Mouse (Mus musculus) limb, embryonic 10.5 days (tissue): ENCODE data around the gene Cdc26. TPM values are rescaled to one million over a fixed set of nuclear protein-coding genes. Genes with fewer than 3 reads are reported as not detected.

Experiments
- DNase-seq: peaks from one replicate; pipeline ENCODE4 v3.0.0-alpha.2; 2017; ENCODE audit warnings: low spot score
- H3K27ac ChIP-seq: fragments of 300-500 bp; sonication (generic); 2 replicates; pipeline ENCODE4 v1.5.1; 2016; ENCODE audit warnings: mild to moderate bottlenecking
- H3K27me3 ChIP-seq: fragments of 300-500 bp; sonication (generic); 2 replicates; pipeline ENCODE4 v1.6.1; 2016; ENCODE audit warnings: low read depth, mild to moderate bottlenecking; ENCODE audit not compliant: poor library complexity, severe bottlenecking
- H3K36me3 ChIP-seq: fragments of 300-500 bp; sonication (generic); 2 replicates; pipeline ENCODE4 v1.6.1; 2016; ENCODE audit warnings: mild to moderate bottlenecking, moderate library complexity
- H3K4me1 ChIP-seq: fragments of 300-500 bp; sonication (generic); 2 replicates; pipeline ENCODE4 v1.6.1; 2016
- H3K4me3 ChIP-seq: fragments of 300-500 bp; sonication (generic); 2 replicates; pipeline ENCODE4 v1.5.1; 2016; ENCODE audit warnings: mild to moderate bottlenecking, moderate library complexity
- H3K9me3 ChIP-seq: fragments of 300-500 bp; sonication (generic); replicated peaks from 2 replicates; pipeline ENCODE4 v1.6.1; 2016; ENCODE audit warnings: mild to moderate bottlenecking
- WGBS: fragments of 180-500 bp; shearing (Covaris S2); methylation state at CpG from one replicate; pipeline ENCODE4 v1.1.7; 2016; 5-methylcytosine and 5-hydroxymethylcytosine counted together
- polyA plus RNA-seq: library from polyadenylated mRNA; unstranded; fragments of >200 nt; fragmentation: Nextera tagmentation; extraction: Ambion mirVana; gene quantifications from 2 replicates; pipeline ENCODE4 v1.2.1, GENCODE M21; 2016

The Cdc26 gene
- polyA plus RNA-seq, 1 experiment from 2014 or later, result 223 TPM

DNA sequence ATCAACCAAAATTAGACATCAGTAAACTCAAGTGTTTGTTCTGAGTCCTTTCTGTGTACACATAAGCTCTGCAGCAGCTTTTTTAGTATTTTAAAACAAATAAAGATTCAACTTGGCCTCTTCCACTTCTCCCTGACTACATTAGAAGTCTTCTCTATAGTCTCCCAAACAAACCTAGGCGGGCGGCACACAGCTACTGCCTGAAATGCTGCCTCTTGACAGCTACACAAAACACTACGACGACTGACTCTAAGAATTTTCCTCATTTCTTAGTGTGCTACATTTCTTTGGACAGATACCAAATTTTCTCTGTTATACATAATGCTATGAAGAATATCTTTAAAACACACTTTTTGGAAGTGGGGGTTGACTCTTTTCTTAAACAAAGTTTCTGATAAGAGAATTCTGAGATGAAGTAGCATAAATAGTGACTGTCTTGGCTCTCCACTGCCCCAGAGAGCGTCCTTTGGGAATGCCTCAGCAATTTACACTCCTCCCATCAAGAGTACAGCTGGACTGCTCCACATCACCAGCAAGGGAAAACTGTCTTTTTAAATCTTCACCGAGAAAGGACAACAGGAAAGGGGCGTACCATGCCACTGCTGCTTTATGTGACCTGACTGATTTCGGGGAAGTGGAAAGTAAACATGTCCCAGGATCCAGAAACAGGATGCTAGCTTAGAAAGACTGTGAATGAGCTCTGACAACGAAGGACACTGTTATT is 60.7 kb downstream of the Cdc26 start:
- H3K27me3 ChIP-seq, result no peaks in the 10 kb centered on the region
- no peak overlapping the region for H3K4me3 ChIP-seq
- 85% methylated on average over 9 of the region's 9 CpGs for WGBS
- H3K4me1 ChIP-seq, result no peaks in the 10 kb centered on the region
- no peaks in the 10 kb centered on the region for H3K9me3 ChIP-seq
- no peak for DNase-seq
- H3K36me3 ChIP-seq, result peaks cover 23% of the 10 kb centered on the region
- H3K27ac ChIP-seq, result no peak overlapping the region

DNA sequence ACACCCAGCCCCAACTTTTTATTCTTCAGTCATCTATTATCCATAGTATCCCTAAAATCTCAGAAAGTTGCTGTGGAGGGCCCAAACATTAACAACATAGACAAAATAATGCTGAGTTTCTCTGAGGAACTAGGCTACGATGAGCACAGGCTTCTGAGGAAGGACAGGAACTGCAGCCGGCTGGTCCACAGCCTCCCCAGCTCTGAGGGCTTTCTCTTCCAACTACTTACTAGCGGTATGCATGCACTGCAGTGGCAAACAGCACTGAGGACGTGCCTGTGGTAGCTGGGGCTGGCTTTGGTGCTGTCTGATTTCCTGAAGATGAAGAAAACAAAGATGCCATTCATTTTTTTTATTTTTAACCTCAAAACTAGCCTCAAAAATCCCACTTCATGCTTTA is 62.6 kb downstream of the Cdc26 start:
- Histone ChIP-seq H3K9me3 (no peaks in the 10 kb centered on the region), H3K27ac (no peak overlapping the region), H3K4me1 (no peaks in the 10 kb centered on the region), H3K36me3 (peaks cover 29% of the 10 kb centered on the region), H3K4me3 (no peak overlapping the region), H3K27me3 (no peaks in the 10 kb centered on the region)
- no peak for DNase-seq
- 85% methylated on average over 4 of the region's 4 CpGs for WGBS

- Histone ChIP-seq H3K36me3 (peaks cover 33% of the 10 kb centered on the region), H3K4me3 (no peak overlapping the region), H3K4me1 (no peaks in the 10 kb centered on the region), H3K27me3 (no peaks in the 10 kb centered on the region), H3K9me3 (no peaks in the 10 kb centered on the region), H3K27ac (no peak overlapping the region)
- 95% methylated on average over 1 of the region's 1 CpGs for WGBS
- no peak for DNase-seq
Observed at GRCm38 (mm10) chr4:62344000-62344399, 64.4 kb downstream of the Cdc26 start.

GRCm38 (mm10) chr4:62338536-62338935 is 69.9 kb downstream of the Cdc26 start:
- DNase-seq, result no peak
- Histone ChIP-seq H3K27ac (no peak overlapping the region), H3K4me3 (no peak overlapping the region), H3K9me3 (no peaks in the 10 kb centered on the region), H3K36me3 (peaks cover 36% of the 10 kb centered on the region), H3K4me1 (no peaks in the 10 kb centered on the region), H3K27me3 (no peaks in the 10 kb centered on the region)
- WGBS, result 89% methylated on average over 5 of the region's 5 CpGs

Other genes with a start within 250 kb of the Cdc26 start
- 14.9 and 19.4 TPM in 2 replicates for gene Zfp37, start 177.6 kb downstream of the Cdc26 start, polyA plus RNA-seq
- 10.8 and 11.0 TPM in 2 replicates for gene Slc31a2, start 146.1 kb downstream of the Cdc26 start, polyA plus RNA-seq
- gene Fkbp15, start 48.1 kb downstream of the Cdc26 start, polyA plus RNA-seq, result 16.4 and 19.6 TPM in 2 replicates
- 42.2 and 48.7 TPM in 2 replicates for gene Slc31a1, start 47.9 kb downstream of the Cdc26 start, polyA plus RNA-seq
- gene Prpf4, start 155 bp upstream of the Cdc26 start, polyA plus RNA-seq, result 38.4 and 38.6 TPM in 2 replicates
- gene Rnf183, start 26.6 kb upstream of the Cdc26 start, polyA plus RNA-seq, result not detected in 2 replicates
- gene Wdr31, start 62.3 kb upstream of the Cdc26 start, polyA plus RNA-seq, result 10.5 and 13.4 TPM in 2 replicates
- gene Bspry, start 71.4 kb upstream of the Cdc26 start, polyA plus RNA-seq, result 1.0 and 1.3 TPM in 2 replicates
- 11.7 and 13.5 TPM in 2 replicates for gene Hdhd3, start 94.8 kb upstream of the Cdc26 start, polyA plus RNA-seq
- gene Alad, start 111.3 kb upstream of the Cdc26 start, polyA plus RNA-seq, result 108 and 124 TPM in 2 replicates
- 113 and 116 TPM in 2 replicates for gene Pole3, start 116.4 kb upstream of the Cdc26 start, polyA plus RNA-seq
- 0.86 and 1.7 TPM in 2 replicates for gene 4933430I17Rik, start 116.7 kb upstream of the Cdc26 start, polyA plus RNA-seq
- 24.9 and 38.2 TPM in 2 replicates for gene Rgs3, start 151.2 kb upstream of the Cdc26 start, polyA plus RNA-seq